Mouse (Mus musculus): ENCODE data around the gene Ppard.

Gene Ppard

GRCm38 (mm10) chr17:28255651-28256050 is 23.2 kb downstream of the Ppard start:
- no peak for DNase-seq (ENCODE audit: low read depth, low spot score)

- DNase-seq (ENCODE audit: low read depth, low spot score): no peak
These were observed 24.3 kb downstream of the Ppard start for GRCm38 (mm10) chr17:28256651-28257328.

DNA sequence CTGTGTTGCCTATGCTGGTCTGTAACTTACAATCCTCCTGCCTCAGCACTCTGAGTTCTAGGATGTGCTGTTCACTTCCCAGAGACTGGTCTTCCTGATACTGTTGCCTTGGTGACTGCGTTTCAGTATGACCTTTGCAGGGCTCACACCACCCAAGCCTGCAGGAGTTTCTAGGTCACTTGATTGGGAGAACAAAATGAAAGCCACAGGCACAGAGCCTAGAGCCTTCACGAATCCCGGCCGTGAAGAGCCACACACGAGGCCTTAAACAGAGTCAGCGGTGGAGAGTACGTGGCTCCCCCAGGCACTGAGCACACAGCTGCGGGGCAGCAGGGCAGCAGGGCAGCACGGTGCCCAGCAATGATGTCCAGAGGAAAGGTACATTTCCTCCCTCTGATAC is 25.8 kb downstream of the Ppard start:
- DNase-seq (ENCODE audit: low read depth, low spot score): no peak

GRCm38 (mm10) chr17:28259890-28260542 is 27.5 kb downstream of the Ppard start:
- no peak for DNase-seq (ENCODE audit: low read depth, low spot score)

GRCm38 (mm10) chr17:28260543-28260909 is 28.0 kb downstream of the Ppard start:
- DNase-seq (ENCODE audit: low read depth, low spot score): no peak

GRCm38 (mm10) chr17:28261795-28262194 is 29.3 kb downstream of the Ppard start:
- DNase-seq (ENCODE audit: low read depth, low spot score): no peak

- no peak for DNase-seq (ENCODE audit: low read depth, low spot score)
These were observed 30.8 kb downstream of the Ppard start for GRCm38 (mm10) chr17:28263181-28263894.

DNA sequence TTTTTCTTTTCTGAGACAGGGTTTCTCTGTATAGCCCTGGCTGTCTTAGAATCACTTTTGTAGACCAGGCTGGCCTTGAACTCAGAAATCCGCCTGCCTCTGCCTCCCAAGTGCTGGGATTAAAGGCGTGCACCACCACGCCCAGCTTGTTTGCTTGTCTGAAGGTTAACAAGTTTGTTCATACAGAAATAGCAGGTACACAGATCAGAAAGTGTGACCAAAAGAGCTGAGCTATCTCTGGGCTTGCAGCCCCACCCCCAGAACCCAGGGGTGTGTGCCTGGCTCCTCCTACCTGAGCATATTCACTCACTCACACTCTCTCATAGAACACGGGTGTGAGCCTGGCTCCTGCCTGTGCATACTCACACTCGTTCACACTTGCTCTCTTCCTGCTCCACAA is 34.8 kb downstream of the Ppard start:
- DNase-seq (ENCODE audit: low read depth, low spot score): no peak

DNA sequence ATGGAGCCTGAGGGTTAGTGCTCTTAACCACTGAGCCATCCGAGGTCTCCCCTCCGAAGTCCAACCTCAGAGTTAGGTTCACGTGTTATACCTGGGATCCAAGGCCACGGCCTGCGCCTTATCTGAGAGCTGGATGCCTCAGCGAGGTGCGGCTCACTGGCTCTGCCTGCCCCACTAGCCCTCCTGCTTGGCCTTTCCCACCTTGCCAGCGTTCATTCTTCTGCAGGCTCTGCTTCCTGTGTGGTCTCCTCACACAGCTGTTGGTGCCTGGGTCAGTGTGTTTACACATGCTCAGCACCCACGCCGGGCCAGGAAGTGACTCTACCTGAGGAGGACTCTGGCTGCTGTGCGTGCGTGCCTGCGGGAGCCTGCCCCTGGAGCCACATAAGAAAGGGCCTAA is 37.7 kb downstream of the Ppard start:
- no peak for DNase-seq (ENCODE audit: low read depth, low spot score)

DNA sequence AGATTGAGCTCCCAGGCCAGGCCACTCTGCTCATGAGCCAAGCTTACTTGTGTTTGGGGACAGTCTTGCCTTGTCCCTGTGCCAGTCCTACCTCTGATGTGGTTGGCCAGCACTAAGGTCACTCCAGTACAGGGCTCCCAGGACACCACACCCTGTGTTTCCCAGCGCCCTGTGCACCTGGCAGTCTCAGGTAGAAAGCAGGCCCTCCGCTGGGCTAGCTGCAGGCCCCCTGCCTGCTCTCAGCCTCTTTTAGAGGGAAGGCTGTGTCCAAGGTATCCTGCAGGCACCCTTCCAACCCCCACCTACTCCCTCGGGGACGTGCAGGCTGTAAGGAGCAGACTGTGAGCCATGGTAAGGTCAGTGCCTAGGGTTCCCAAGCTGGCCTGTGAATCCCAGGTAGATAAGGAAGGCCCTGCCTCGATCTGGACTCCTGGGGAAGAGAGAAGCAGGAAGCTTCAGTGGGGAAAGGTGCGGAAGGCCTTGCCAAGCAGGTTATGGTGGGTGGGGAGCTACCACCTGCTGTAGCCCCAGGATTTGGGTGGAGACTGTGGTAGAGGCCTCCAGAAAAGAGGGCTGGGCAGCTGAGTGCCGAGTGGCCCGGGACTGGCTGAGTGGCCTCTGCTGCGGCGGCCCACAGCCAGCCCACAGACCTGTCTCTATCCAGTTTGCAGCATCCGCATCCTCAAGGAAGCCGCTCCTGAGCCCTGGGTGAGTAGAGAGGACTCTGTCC is 39.2 kb downstream of the Ppard start:
- no peak for DNase-seq (ENCODE audit: low read depth, low spot score)

DNA sequence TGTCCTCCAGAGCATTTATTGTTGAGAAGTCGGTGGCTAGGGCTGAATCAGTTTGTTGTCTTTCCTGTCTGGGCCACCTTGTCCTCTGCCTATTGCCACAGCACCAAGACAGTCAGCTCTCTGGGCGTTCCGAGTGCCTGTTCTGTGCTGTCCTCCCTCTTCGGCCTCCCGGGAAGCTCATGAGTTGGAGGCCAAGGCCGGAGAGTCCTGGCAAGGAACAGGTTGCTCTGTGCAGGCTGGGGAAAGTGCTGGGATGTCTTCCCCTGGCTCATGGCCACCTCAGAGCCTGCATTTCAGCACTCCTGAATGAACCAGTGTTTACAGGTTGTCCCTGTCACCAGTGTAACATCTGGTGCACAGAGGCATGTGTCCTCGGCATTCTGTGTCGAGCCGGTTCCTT is 39.8 kb downstream of the Ppard start:
- no peak for DNase-seq (ENCODE audit: low read depth, low spot score)

- no peak for DNase-seq (ENCODE audit: low read depth, low spot score)
These were observed 40.3 kb downstream of the Ppard start for GRCm38 (mm10) chr17:28272837-28273236.

- no peak for DNase-seq (ENCODE audit: low read depth, low spot score)
These were observed 42.2 kb downstream of the Ppard start for GRCm38 (mm10) chr17:28274739-28275138.

DNA sequence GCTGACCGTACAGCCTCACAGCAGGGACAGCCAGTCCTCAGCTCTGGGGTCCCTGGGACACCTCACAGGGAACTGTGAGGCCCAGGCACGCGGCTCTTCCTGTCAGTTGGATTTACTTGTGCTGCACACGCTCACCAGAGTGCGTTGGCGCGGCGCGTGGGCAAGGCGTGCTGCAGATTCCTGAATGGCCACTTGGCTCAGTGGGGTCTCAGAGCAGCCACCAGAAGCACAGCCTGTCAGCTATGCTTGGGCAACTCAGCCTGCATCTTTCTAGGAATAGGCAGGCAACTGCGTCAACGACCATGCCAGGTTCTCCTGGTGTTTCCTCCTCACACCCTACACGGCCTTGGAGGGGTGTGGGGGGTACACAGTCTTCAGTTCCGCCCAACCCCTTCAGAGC is 44.7 kb downstream of the Ppard start:
- DNase-seq (ENCODE audit: low read depth, low spot score): no peak

GRCm38 (mm10) chr17:28277721-28278120 is 45.2 kb downstream of the Ppard start:
- no peak for DNase-seq (ENCODE audit: low read depth, low spot score)

- no peak for DNase-seq (ENCODE audit: low read depth, low spot score)
These were observed 45.7 kb downstream of the Ppard start for GRCm38 (mm10) chr17:28278156-28278555.

GRCm38 (mm10) chr17:28279236-28279635 is 46.7 kb downstream of the Ppard start:
- no peak for DNase-seq (ENCODE audit: low read depth, low spot score)

DNA sequence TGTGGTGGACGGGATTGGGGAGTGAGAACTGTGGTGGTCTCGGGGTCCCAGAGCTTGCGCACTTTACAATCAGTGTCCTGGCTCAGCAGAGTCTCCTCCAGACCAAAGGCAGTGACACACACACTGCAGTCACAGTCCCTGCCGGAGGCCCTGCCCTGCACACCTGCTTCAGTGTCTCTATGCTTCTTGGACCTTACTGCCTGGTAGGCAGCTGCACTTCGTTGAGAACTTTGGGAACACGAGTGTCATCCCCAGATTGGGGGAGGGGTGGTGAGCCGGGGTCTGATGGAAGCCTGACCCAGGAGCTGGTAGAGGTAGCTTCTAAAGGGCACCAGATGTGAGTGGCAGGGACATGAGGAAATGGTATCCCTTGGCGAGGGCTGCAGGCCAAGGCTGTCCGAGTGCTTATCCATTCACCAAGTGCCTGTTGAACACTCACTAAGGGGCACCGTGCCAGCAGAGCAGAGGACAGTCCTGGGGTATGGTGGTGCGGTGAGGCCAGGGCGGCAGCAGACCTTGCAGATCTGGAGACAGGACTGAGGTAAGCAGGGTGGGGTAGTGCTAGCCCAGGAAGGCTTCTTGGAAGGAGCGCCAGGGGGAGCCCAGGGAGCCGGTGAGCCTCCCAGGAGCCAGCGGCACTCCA is 47.4 kb downstream of the Ppard start:
- no peak for DNase-seq (ENCODE audit: low read depth, low spot score)

GRCm38 (mm10) chr17:28280423-28280800 is 47.9 kb downstream of the Ppard start:
- DNase-seq (ENCODE audit: low read depth, low spot score): no peak

GRCm38 (mm10) chr17:28280831-28281377 is 48.4 kb downstream of the Ppard start:
- no peak for DNase-seq (ENCODE audit: low read depth, low spot score)

DNA sequence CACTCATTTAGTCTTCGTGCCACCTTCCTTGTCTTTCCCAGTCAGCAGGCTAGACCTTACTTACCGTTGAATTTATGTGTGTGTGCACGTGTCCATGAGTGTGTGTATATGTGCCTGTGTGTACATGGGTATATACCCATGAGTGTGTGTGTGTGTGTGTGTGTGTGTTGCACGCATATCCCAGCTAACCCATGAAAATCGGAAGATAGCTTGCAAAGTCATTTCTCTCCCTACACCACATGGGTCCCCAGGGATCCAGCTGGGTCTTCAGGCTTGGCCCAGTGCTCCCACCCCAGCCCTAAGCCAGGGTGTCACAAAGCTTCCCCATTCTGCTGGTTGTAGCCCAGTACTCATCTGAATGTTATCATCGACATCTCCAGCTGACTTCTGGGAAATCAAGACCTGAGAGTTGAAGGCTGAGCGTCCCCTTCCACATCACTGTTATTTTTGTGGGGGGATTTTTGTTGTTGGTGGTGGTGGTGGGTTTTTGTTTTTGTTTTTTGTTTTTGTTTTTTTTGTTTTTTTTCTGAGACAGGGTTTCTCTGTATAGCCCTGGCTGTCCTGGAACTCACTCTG is 49.5 kb downstream of the Ppard start:
- no peak for DNase-seq (ENCODE audit: low read depth, low spot score)

Measured in embryo, embryonic 11.5 days (tissue).